Mouse (Mus musculus) left cerebral cortex, postnatal 4 days (tissue): ENCODE data around the gene Cd4. TPM values are rescaled to one million over a fixed set of nuclear protein-coding genes. Genes with fewer than 3 reads are reported as not detected.

Source experiments
- DNase-seq: peaks from one replicate; pipeline ENCODE4 v3.0.0-alpha.2; 2022
- intact Hi-C: fragments of 180-260 bp; cut with DNase I; formaldehyde crosslinking; loops from one replicate; pipeline ENCODE4 v1.15.1; 2025
- total RNA-seq, 2 experiments: library from RNA; stranded (reverse); gene quantifications; 2 replicates each; pipeline ENCODE4 v1.2.3; 2021

Cd4 gene
- total RNA-seq, 2 experiments from 2014 or later = 0.52 to 1.2 TPM

DNA sequence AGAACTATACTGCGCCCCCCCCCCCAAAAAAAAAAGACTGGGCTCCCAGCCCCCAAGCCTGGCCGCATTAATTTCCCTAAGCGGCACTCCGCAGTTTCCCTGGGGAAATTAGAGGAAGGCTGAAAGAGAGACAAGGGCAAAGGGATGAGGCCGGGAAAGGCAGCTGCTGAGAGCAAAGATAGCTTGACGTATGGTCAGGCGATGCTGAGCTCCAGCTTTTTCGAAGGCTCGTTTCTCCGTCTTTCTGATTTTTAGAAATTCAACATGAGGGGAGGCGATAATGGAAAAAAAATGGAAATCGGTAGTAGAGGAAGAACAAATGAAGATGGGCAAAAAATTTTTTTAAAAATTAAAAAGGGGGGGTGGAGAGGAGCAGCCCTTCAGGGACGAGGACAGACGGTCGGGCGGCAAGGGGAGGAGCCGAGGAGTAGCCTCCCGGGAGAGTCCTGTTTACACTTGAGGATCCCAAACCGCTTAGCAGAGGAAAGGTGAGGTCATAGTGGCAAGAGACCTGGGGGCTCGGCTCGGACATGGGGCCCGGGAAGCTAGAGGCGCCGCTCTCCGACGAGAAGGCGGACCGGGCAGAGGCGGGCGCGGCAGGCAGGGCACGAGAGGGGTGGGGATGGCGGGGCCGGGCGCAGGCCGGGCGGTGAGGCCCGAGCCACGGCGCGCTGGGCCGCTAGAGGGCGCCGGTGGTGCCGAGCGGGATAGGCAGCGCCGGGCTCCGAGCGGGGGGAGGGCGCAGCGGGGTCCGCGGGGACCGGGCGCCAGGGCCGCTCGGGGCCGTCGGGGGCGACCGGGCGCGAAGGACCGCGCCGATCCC is 28.9 kb upstream of the Cd4 start:
- peak; percentile 93 for DNase-seq
- intact Hi-C loops = loop anchor here (2.0 kb wide), 1 partner anchor 60 kb away; the partner anchor contains the start of gene P3h3

DNA sequence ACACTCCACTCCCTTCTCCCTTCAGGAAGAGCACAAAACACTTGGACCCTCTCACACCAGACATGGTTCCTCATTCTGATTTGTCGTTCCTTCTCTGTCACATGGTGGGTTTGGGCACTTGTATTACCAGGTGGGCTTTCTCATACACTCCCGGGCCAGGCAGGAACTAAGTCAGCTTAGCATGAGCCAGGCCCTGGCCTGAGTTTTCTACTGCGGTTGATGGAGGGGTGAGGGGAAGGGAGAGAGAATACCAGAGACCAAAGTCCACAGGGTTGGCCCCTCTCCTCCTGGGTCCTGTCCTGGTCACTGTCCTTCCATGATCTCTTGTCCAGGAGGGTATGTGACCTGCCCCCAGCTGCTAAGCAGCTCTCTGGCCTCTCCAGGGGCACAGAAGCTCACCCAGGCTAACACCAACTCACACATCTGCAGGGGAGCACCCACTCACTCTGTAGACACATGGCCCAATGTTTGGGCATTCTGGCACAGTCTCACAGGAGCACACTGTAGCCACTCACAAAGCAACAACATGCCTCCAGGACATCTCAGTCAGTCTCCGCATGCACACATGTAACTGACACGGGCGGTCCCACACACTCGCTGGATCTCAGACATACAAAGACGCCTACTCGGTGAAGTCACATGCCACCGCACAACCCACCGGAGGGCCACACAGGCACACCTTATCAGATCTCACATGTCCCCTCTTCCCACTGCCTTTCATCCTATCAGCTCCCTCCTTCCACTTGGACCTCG is 28.1 kb upstream of the Cd4 start:
- DNase-seq = peak; percentile 42
- intact Hi-C loops = loop anchor here (2.0 kb wide), 1 partner anchor 59 kb away; the partner anchor contains the start of gene P3h3

DNA sequence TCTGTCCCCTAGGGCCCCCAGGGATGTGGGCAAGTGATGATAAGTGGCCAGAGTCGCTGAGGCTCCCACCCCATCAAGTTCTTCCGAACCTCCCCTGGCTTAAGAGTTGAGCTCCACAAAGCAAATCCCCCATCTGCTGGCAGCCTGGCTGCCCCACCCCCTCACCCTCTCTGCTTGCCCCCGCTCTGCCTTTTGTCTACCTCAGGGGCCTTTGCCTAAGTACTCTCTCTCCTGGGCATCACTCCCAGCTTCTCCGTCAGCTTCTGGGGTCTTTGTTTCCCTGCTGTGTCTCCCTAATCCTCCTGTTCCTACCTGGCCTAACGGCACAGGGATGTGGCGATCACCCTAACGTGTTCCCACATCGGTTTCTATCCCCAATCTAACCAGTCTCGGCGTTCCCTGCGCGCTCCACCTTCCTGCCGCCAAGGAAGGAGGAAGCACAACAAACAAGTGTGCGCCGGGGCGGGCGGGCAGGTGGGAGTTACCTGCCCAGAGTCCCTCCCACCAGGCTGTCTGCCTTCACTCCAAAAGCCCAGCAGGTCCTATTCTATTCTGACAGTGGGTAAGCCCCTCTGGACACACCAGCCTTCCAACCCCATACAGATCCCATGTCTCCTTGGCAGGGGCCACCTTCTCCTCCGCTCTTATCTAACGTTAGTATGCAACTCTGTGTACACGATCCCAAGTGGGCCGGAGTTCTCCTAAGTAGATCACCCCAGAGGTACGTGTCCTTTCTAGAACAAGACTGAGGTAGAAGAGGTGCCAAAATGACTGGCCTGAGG is 27.3 kb upstream of the Cd4 start:
- intact Hi-C loops = no loop called here
- DNase-seq = peak; percentile 42

DNA sequence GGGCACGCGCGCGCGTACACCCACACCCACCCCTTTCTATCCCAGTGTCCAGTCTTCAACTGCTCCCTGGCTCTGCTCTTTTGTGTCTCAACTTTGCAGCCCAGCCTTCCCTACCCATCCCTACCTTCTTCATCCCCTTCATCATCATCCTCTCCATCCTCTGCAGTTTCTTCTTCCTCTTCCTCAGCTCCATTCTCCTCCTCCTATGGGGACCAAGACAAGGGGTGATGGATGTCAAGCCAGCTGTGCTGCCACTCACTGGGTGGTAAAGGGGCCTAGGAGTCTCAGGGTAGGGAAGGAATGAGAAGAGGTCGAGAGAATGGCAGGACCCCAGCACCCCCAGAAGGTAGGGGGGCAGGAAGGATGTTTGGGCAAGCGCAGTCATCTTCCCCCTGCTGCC is 26.5 kb upstream of the Cd4 start:
- intact Hi-C loops = no loop called here
- no peak for DNase-seq

DNA sequence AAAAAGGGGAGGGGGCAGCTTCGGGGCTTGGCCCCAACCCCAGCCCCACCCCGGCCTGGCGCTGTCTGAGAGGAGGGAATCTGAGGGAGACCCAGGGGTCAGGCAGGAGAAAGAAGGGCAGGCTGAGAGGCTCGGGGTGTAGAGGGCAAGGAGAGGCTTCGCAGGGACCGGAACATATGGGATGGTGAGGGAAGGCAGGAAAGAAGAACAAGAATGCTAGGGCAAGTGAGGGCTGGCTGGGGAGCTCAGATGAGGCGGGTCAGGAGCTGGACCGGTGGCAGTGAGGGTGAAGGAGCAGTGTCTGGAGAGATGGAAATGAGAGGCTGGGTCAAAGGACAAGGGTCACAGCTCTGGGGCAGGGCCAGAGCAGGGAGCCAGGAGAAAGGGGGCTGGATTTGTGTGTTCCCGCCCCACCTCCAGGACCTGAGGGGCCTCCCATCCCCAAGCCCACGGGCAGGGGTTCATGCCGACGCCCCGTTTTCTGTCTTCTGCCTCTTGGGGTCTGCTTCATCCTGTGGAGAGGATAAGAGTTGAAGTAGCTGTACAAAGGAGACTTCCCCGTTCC is 25.8 kb upstream of the Cd4 start:
- intact Hi-C loops = no loop called here
- no peak for DNase-seq

DNA sequence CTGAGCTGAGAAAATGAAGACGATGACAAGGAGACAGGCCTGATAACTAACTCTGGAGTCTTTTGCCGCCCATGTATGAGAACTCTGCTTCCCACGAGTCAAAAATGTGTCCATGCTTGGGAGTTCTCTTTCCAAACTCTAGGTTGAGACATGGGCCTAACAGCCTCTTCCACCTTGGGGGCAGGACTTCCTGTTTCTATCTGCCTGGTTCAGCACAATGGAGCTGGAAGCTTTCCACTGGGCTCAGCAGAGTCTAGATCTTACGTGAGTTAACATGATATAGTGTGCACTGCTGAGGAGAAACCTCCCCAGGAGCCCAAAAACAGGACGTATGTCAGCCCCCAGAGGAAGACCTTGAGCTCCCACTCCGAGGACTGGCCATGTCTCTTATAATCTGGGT is 25.2 kb upstream of the Cd4 start:
- intact Hi-C loops = no loop called here
- DNase-seq = no peak

DNA sequence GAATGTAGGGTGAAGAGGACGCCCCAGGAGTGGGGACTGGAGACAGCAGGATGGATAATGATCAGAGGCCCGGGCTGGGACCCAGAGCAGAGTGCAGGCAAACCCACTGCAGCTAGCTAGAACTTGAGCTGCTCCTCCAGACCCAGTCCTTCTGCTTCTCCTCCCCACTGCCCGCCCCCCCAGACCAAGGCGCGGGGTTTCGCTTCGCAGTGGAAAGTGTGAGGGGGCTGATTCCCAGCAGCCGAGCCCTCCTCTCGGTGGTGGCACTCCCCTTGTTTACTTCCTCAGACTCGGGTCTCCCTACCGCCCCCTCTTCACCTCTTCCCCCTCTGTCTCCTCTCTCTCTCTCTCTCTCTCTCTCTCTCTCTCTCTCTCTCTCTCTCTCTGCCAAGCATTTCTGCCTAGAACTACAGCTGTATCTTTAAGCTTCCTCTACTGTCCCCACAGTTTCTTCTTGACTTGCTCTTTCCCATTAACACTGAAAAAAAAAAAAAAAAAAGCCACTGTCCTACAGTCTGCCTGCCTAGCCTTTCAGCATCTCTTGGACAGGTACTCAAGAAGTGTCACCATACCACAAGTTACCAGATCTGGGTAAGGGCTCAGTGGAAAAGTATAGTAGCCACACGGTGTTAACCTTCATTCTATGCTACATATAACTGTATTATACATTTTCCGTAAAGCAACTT is 23.7 kb upstream of the Cd4 start, which contains the start of gene Lag3:
Gene Lag3 (minus strand): TSS at position 173 of the 686 bp plus-strand sequence.
- intact Hi-C loops = no loop called here
- no peak for DNase-seq

DNA sequence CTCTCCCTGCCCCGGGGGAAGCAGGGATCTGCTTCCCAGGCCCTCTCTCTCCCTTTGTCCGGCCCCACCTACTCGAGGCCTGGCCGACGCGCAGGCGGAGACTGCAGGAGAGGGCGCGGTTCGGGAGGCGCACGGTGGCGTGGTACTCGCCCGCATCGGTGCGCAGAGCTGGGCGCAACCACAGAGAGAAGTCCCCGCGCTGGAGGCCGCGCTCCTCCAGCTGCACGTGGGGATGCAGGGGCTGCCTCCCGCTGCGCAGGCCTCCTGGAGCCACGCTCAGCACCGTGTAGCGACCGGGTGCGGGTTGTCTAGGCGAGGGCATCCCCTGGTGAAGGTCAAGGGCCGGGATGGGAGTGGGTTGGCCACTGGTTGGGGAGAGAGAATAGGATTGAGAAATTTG is 22.0 kb upstream of the Cd4 start:
- DNase-seq = no peak
- intact Hi-C loops = no loop called here

DNA sequence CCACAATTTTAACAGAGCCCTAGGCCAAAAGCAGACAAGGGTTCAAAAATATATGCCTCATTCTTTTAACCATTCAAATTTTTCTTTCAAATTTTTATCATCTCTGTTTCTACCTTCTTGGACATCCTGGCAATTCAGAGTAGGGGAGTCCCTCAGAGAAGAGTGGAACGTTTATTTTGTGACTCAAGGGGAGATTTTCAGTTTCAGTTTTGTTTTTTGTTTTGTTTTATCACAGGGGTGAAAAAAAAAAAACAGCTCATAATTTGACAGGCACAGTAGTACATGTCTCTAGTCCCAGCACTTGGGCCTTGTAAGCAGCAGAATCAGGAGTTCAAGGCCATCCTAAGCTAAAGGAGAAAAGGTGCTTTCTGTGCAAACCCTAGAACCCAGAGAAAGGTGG is 19.7 kb upstream of the Cd4 start:
- intact Hi-C loops = no loop called here
- DNase-seq = no peak

DNA sequence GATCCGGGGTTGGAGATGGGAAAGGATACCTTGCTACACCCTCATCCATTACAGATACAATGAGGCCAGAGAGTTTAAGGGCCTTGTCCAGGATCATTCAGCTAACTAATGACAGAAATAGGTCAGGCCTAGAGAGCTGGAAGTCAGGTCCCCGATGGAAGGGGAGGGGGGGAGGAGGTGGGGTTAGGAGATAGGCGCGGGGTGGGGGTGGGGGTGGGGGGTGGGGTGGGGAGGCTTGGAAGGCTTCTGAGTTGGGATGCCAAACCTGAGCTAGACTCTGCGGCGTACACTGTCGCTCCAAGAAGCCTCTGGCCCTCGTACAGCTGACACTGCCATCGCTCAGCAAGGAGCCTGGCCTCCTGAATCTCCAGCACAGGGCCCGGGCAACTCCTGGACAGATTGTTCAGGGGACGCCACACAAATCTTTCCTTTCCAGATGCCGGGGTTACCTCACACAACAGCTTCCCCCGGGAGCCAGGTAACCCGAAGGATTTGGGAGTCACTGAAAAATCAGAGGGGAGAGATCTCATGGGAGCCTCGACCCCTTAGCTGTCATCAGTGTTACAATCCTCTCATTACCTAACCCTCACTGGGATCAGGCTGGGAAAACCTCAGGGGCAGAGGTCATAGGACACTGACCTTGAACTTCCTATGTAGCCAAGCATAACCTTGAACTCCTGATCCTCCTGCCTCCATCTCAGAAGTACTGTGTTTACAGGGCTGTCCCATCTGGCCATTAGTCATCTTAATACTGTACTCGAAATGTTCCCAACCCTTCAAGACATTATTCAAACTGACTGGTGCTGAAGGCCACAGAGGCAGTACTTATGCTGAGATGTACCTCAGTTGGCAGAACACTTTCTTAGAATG is 17.2 kb upstream of the Cd4 start:
- peak; percentile 21 for DNase-seq
- intact Hi-C loops = loop anchor here (5.0 kb wide), 1 partner anchor 43 kb away; the partner anchor contains the start of gene Gpr162

DNA sequence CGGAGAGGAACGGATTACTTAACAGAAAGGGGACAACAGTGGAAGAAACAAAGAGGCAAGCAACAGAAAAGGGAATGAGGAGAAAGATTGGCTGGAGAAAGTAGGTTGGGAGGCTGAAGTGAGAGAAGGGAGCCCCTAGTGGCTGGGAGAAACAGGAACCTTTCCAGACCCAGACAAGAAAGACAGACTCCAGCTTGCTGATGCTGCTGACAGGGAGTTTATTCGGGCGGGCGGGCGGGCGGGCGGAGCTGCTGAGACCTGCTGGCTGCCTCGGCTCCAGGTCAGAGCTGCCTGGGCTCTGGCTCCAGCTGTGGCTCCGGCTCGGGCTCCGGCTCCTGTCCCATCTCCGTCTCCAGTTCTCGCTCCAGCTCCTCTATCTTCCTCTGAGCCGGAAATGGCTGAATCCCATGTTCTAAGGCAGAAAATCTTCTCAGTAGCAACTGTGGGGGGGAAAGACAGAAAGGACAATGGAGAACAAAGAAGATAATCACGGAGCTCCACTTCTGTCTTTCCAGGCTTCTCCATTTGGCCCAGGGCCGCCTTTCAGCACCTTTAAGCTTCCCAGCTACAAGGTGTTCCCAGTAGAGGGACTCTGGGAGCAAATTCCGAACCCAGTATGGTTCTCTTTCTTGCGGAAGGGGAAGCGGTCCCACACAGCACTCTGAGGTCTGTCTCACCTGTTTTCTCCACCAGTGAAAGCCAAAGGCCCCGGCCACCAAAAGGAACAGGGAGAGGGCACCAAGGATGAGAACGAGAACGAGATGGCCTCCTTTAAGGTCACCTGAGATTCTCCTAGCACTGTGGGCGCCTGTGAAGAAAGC is 16.4 kb upstream of the Cd4 start:
- DNase-seq = peak; percentile 72
- intact Hi-C loops = loop anchor here (5.0 kb wide), 1 partner anchor 42 kb away; the partner anchor contains the start of gene Gpr162

DNA sequence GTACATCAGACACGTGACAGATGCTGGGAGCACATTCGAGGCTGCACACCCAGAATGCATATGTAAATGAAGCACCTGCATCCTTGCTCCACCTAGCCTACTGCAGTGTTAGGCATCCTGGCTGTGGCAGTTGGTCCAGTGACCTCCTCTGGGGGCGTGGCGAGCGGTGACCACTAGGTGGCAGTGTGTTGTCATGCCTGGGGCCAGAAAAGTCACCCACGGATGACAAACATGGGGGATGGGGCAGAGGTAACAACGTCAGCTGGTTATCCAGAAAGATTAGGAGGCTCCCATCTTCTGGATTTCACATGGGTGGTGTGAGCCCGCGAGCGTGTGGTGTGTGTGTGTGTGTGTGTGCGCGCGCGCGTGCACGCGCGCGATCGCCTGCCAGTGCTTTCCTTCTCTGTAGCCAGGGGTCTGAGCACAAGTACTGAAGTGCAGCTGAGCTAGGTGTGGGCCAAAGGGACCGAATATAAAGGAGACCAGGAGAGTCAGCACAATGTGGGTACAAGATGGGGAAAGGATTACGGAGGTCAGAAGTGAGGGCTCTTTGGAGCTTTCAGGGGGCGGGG is 15.6 kb upstream of the Cd4 start:
- intact Hi-C loops = loop anchor here (5.0 kb wide), 1 partner anchor 41 kb away; the partner anchor contains the start of gene Gpr162

DNA sequence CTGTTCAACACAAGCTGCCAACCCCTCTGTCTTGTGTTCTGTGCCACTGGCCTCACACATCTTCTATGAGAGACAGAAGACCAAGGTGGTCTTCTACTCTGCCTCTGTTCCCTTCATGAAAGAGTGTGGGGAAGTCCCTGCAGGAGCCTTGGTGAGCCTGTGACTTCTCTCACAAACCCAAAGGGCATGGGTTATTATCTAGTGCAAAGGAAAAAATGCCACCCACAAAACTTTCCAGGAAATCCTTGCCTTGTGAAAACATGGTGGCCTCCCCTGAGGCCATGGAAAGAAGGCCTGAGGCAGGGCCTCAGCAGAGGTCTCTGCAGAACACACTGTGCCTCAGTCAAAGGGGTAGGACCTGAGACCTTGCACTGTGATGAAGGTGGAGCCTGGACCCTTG is 13.8 kb upstream of the Cd4 start:
- DNase-seq = no peak
- intact Hi-C loops = loop anchor here (5.0 kb wide), 1 partner anchor 40 kb away; the partner anchor contains the start of gene Gpr162

More for the DNA sequence above, 15.6 kb upstream of the Cd4 start:
- peak; percentile 97 for DNase-seq

DNA sequence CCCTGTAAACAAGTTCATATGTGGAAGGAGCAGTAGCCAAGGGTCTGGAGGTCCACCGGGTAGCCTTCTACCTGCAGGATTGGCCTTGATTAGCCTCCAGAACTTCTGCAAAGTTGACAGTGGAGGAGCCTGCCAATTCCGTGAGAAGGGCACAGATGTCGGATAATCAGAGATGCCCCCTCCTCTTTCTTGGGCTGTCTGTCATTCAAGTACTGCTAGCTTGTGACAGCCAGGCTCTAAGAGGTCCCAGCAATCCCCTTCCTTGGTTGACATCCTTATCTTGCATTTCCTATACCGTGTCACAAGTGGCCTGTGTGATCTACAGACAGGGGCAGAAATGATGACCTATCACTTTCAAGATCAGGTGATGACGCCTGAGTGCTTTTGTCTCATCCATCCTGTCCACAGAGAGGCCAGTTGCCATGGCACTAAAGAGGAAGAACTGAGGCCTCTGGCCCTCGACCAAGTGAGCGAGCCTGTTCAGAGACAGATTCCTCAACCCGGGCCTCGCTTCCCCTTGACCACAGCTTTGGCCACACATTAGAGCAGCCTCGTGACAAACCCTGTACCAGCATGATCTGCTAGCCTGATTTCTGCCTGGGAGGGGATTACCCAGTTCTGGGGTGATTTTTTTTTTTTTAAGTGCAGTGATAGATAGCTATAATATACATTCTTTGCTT is 12.9 kb upstream of the Cd4 start:
- peak; percentile 64 for DNase-seq
- intact Hi-C loops = loop anchor here (5.0 kb wide), 1 partner anchor 39 kb away; the partner anchor contains the start of gene Gpr162

DNA sequence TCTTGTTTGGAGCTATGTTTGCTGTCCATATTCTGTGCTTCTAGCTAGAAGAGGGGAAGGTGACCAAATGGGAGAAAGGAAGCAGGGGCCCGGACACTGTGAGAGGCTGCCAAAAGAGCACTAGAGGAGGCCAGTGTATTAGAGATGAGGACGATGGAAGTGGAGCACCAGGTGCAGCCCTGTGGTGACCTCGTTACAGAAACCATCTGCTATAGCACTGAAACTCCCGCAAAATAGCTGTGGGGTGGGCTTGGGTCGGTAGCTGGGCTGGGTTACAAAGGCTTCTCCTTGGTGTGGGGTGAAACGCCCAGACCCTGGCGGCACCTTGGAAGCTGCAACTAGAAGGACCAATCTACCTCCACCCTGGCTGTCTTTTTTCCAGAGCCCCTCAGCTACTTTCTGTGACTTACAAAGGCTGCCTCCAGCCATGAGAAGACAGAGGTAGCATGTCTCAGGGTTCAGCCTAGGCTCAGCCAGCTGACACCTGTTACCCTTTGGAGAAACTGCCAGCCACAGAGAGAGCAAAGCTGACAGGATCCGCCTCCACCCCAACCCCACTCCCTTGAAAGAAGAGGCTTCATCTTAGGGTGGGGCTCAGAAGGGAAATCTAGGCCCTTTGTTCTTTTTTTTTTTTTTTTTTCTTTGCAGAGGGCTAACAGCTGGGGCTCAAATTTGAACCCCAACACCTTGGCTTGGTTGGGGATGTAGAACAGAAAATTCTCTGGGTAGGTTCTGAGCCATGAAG is 12.2 kb upstream of the Cd4 start:
- no peak for DNase-seq
- intact Hi-C loops = loop anchor here (5.0 kb wide), 1 partner anchor 38 kb away; the partner anchor contains the start of gene Gpr162

DNA sequence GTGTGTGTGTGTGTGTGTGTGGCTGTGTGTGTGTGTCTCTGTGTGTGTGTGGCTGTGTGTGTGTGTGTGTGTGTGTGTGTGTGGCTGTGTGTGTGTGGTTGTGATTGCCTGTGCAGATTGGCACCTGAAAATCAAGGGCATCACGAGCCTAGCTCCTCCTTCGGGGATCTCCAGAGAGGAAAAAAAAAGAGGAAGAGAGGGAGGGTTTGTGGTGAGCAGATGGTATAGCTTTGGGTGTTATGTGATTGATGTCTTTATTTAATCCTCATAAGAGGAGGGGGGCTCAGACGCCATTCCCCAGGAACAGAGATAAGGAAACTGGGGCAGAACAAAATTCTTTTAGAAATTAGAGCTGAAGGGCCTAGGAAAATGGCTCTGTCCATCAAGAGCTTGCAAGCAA is 10.3 kb upstream of the Cd4 start:
- intact Hi-C loops = no loop called here
- DNase-seq = no peak
